Mouse (Mus musculus) adrenal gland, postnatal 10 days (tissue): ENCODE data around the gene Cenpm. TPM values are rescaled to one million over a fixed set of nuclear protein-coding genes. Genes with fewer than 3 reads are reported as not detected.
A peak's percentile ranks its signal among the peaks of the same experiment; 100 is the strongest.

Experiments used
- DNase-seq: peaks from one replicate; pipeline ENCODE4 v3.0.0; 2021; ENCODE audit warnings: mixed read lengths
- microRNA-seq: library from miRNA; unstranded; fragments of <30 nt; microRNA quantifications from one replicate; pipeline ENCODE4 v1.2.0, GENCODE M21; 2021
- total RNA-seq, 2 experiments: library from RNA; stranded (reverse); gene quantifications; 2 replicates each; pipeline ENCODE4 v1.2.3; 2021

Cenpm gene
- total RNA-seq, 2 experiments from 2014 or later: 11.7 to 12.0 TPM

GRCm38 (mm10) chr15:82192617-82193016, 51.9 kb downstream of the Cenpm start:
- DNase-seq: no peak

DNA sequence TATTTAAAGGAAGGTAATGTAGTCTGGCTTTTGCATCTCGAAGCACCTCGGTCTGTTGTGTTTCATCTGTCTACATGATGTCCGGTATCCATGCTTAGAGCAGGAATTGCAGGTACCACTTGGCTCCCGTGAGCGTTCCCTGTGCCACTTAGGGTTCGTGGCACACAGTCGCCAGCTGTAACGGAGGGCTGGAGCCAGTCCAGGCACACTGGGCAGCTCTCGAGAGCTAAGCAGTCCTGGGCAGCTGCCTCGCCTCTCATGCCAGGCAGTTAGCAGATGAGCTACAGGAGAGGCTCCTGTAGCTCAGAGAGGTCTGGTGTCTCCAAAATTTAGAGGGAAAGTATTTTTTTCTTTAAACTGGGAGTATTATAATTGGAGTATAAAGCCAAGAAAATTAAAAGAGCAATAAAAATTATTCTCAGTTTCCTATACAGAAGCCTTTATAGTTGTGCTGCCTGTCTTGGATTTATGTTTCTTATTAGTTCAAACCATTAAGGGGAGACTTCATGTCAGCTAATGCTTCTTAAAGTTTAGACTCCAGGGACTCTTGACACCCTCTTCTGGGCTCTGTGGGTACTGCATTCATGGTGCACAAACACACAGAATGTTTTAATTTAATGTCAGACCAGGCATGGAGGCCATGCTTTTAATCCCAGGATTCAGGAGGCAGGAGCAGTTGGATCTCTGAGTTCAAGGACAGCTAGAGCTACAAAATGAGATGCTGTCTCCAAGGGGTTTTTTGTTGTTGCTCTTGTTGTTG, 55.9 kb downstream of the Cenpm start:
- peak; percentile 58 for DNase-seq

DNA sequence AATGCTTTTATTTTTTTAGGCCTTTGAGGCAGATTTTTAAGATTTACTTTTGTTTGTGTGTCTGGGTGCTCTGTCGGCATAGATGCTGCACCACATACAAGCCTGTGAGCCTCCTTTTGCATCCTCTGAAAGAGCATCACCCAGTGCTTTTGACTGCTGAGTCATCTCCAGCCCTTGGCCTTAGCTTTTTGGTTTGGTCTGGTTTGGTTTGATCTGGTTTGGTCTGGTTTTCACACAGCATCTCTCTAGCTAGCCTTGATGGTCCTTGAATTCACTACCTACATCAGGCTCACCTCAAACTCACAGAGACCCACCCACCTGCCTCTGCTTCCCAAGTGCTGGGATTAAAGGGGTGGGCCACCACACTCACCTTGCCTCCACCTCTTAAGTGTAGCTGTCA, 56.6 kb downstream of the Cenpm start:
- DNase-seq: no peak

DNA sequence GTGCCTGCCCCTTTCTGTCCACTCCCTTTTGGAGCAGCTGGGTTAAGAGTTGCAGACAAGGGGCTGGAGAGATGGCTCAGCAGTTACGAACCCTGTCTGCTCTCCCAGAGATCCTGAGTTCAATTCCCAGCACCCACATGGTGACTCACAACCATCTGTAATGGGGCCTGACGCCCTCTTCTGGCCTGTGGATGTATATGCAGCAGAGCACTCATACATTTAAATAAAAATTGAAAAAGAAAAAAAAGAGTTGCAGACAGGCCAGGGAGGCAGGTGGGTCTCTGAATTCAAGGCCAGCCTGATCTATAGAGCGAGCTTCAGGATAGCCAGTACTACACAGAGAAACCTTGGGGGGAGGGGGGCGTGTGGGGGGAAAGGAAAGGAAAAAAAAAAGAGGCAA, 57.1 kb downstream of the Cenpm start:
- DNase-seq: no peak

DNA sequence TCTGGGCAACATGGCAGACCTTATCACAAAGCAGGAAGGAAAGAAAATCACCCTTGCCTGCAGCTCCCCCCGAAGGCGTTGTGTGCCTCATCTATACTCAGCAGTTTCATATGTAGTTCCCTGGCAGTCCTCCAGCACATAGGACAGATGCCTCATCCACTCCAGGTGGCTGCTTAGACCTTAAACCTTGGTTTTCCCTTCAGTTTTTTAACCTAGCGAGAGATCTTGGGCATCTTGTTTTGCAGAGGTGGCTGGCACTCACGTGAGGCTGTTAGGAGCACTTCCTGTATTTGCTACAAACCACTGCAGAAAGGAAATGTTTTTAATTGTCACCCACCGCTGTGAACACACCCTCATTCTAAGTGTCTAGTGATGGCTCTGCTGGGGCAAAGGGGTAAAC, 57.6 kb downstream of the Cenpm start:
- DNase-seq: no peak

DNA sequence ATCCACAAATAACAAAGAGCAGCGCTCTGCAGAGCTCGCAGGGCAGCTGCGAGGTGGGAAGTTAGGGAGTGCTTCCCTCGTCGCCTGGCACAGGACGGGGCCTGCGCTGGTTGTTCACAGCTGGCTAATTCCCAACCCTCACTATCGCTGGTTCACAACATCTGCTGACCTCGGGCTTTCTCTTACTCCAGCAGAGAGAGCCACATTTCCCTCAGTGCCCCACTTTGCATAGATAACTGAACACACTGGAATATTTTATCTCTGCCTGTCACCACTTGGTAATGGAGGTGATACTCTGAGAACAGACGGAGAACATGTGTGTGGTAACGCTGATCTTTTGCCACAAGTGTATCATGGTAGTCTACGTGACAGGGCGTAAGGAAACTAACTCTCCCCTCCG, 58.4 kb downstream of the Cenpm start:
- no peak for DNase-seq

DNA sequence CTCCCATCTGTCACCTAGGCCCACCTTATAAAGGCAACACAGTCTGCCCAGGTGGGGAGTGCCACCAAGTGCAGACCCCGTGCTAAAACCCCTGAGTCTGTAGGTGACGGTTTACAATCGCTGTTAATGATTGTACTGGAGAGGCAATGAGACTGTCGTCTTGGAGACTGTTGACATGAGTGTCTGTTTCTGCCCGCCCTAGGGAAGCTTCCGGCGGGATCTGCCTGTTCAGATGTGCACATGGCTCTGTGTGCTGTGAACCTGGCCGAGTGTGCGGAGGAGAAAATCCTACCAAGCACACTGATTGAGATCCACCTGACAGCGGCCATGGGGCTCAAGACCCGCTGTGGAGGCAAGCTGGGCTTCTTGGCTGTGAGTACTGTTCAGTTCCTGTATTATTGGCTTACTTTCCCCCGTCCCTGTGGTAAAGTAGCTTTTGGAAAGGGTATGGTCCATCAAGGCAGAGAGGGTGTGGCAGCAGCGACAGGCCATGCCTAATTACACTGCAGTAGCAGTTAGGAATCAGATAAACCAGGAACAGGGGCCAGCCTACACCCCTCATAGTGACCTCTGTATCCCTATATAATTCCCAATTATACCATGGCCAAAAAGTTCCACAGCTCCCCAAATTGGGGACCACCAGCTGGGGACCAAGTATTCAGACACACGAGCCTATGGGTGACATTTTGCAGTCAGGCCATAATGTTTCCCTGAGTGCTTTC, 59.3 kb downstream of the Cenpm start:
- DNase-seq: no peak

GRCm38 (mm10) chr15:82184656-82185055, 59.9 kb downstream of the Cenpm start:
- DNase-seq: no peak

DNA sequence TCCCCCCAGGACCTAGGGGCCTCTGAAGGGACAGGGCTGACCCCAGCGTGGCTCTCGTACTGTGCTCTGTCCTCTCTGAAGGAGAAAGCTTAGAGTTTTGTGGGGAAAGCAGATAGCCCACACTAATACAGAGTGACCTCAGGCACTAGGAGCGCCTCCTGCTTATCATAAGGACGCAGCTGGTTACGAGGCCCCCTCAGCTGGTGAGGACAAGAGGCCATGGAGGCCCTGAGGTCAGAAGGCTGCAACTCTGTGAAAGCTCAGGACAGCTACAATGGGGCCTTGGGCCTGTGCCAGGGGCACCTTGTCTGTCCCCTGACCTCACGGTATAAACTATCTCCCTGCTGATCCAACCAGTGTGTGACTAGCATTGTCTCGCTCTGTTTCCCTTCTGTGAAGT, 60.4 kb downstream of the Cenpm start:
- no peak for DNase-seq

Small RNA genes lying within 50 kb of the gene (microRNA-seq; reads per million reads assigned to microRNA genes)
- 26.3 reads per million, percentile 30 among the genes with 10 or more reads in this experiment for gene Mir33

Other genes with a start within 250 kb of the Cenpm start
- gene Desi1, start 210.9 kb downstream of the Cenpm start, total RNA-seq: 10 to 100 TPM; 51.9 to 60.3 TPM
- 10 to 100 TPM; 76.1 to 84.1 TPM for gene Snu13, start 197.2 kb downstream of the Cenpm start, total RNA-seq
- gene 4930407I10Rik, start 185.6 kb downstream of the Cenpm start, total RNA-seq: not detected
- 1 to 10 TPM in 1 of 2 experiments, under 1 TPM in 1; 0.93 to 2.0 TPM for gene Mei1, start 174.8 kb downstream of the Cenpm start, total RNA-seq
- 1 to 10 TPM; 8.6 to 8.7 TPM for gene Ccdc134, start 116.8 kb downstream of the Cenpm start, total RNA-seq
- 10 to 100 TPM; 44.6 to 47.5 TPM for gene Srebf2, start 97.6 kb downstream of the Cenpm start, total RNA-seq
- under 1 TPM; 0.12 to 0.45 TPM for gene Shisa8, start 31.9 kb downstream of the Cenpm start, total RNA-seq
- gene Tnfrsf13c, start 20.4 kb downstream of the Cenpm start, total RNA-seq: 1 to 10 TPM; 2.1 to 2.7 TPM
- gene 1500009C09Rik, start 7.6 kb upstream of the Cenpm start, total RNA-seq: under 1 TPM; 0.27 to 1.00 TPM
- gene Sept3, start 30.1 kb upstream of the Cenpm start, total RNA-seq: 1 to 10 TPM; 3.5 to 6.0 TPM
- under 1 TPM in 1 of 2 experiments, not detected in 1; 0.48 TPM for gene Wbp2nl, start 54.2 kb upstream of the Cenpm start, total RNA-seq
- gene Naga, start 94.2 kb upstream of the Cenpm start, total RNA-seq: 10 to 100 TPM; 57.0 to 62.5 TPM
- 1 to 10 TPM; 3.5 to 3.7 TPM for gene Pheta2, start 94.2 kb upstream of the Cenpm start, total RNA-seq
- 100 to 1,000 TPM; 159 to 168 TPM for gene Smdt1, start 94.2 kb upstream of the Cenpm start, total RNA-seq
- 100 to 1,000 TPM; 629 to 669 TPM for gene Ndufa6, start 109.6 kb upstream of the Cenpm start, total RNA-seq
- 10 to 100 TPM; 32.2 to 35.4 TPM for gene Cyp2d22, start 135.5 kb upstream of the Cenpm start, total RNA-seq
- under 1 TPM in 1 of 2 experiments, not detected in 1; 0.69 TPM for gene Cyp2d11, start 149.3 kb upstream of the Cenpm start, total RNA-seq
- gene Cyp2d10, start 162.4 kb upstream of the Cenpm start, total RNA-seq: 10 to 100 TPM; 28.6 to 68.7 TPM
- 1 to 10 TPM; 5.8 to 9.9 TPM for gene Cyp2d9, start 188.7 kb upstream of the Cenpm start, total RNA-seq